Mouse (Mus musculus) CD4-positive helper T cell, adult 2 months (primary cell): ENCODE measurements at regions not wholly inside any gene's neighbourhood (a gene's known extent, or its start where the extent isn't known, plus 50 kb on each side); places are given as distances from the start of the nearest gene placed in this dataset.
A peak's percentile ranks its signal among the peaks of the same experiment; 100 is the strongest.

ENCODE experiments used
- DNase-seq: peaks from one replicate; pipeline ENCODE4 v3.0.0-alpha.2; 2012; ENCODE audit warnings: low read depth, missing footprints, low spot score

GRCm38 (mm10) chr19:14789992-14790391, 192.1 kb upstream of the Tle4 start:
- DNase-seq, result no peak

- no peak for DNase-seq
Measured at GRCm38 (mm10) chr19:14788630-14789029, 190.8 kb upstream of the Tle4 start.

- no peak for DNase-seq
Measured at GRCm38 (mm10) chr19:14786868-14787267, 189.0 kb upstream of the Tle4 start.

- DNase-seq, result no peak
Measured at GRCm38 (mm10) chr19:14785661-14786060, 187.8 kb upstream of the Tle4 start.

GRCm38 (mm10) chr19:14777709-14778108, 179.9 kb upstream of the Tle4 start:
- DNase-seq, result no peak

- DNase-seq, result no peak
Measured at GRCm38 (mm10) chr19:14777198-14777597, 179.3 kb upstream of the Tle4 start.

- no peak for DNase-seq
Measured at GRCm38 (mm10) chr19:14776791-14777190, 178.9 kb upstream of the Tle4 start.

GRCm38 (mm10) chr19:14772794-14773193, 174.9 kb upstream of the Tle4 start:
- DNase-seq, result no peak

GRCm38 (mm10) chr19:14752646-14753045, 154.8 kb upstream of the Tle4 start:
- DNase-seq, result no peak

- no peak for DNase-seq
Measured at GRCm38 (mm10) chr19:14742361-14742760, 144.5 kb upstream of the Tle4 start.

- DNase-seq, result no peak
Measured at GRCm38 (mm10) chr19:14740936-14741335, 143.1 kb upstream of the Tle4 start.

GRCm38 (mm10) chr19:14740139-14740538, 142.3 kb upstream of the Tle4 start:
- no peak for DNase-seq

- no peak for DNase-seq
Measured at GRCm38 (mm10) chr19:14736514-14736913, 138.7 kb upstream of the Tle4 start.

GRCm38 (mm10) chr19:14725329-14725728, 127.5 kb upstream of the Tle4 start:
- no peak for DNase-seq

GRCm38 (mm10) chr19:14724637-14725036, 126.8 kb upstream of the Tle4 start:
- DNase-seq, result no peak

- DNase-seq, result no peak
Measured at GRCm38 (mm10) chr19:14705791-14706190, 107.9 kb upstream of the Tle4 start.

- DNase-seq, result no peak
Measured at GRCm38 (mm10) chr19:14701116-14701515, 103.3 kb upstream of the Tle4 start.

GRCm38 (mm10) chr19:14695369-14695768, 97.5 kb upstream of the Tle4 start:
- DNase-seq, result peak; percentile 88

GRCm38 (mm10) chr19:14692183-14692582, 94.3 kb upstream of the Tle4 start:
- peak; percentile 15 for DNase-seq

- DNase-seq, result no peak
Measured at GRCm38 (mm10) chr19:14685628-14686027, 87.8 kb upstream of the Tle4 start.

- no peak for DNase-seq
Measured at GRCm38 (mm10) chr19:14684669-14685068, 86.8 kb upstream of the Tle4 start.

GRCm38 (mm10) chr19:14681306-14681705, 83.5 kb upstream of the Tle4 start:
- DNase-seq, result no peak

GRCm38 (mm10) chr19:14679776-14680175, 81.9 kb upstream of the Tle4 start:
- DNase-seq, result no peak

- DNase-seq, result no peak
Measured at GRCm38 (mm10) chr19:14678584-14678983, 80.7 kb upstream of the Tle4 start.
